Mouse (Mus musculus): ENCODE results near the gene Atxn7l2. TPM values are rescaled to one million over a fixed set of nuclear protein-coding genes. Genes with fewer than 3 reads are reported as not detected.

The Atxn7l2 gene
- polyA plus RNA-seq, 1 experiment from 2014 or later, result 24.3 TPM

GRCm38 (mm10) chr3:108187111-108187795, 23.5 kb downstream of the Atxn7l2 start:
- Histone ChIP-seq H3K4me2 (ENCODE audit: low read depth, low read length, severe bottlenecking) (peak overlapping the region; percentile 94; the same call in 1 of the 2 replicates), H3K9me3 (ENCODE audit: control insufficient read depth, low read length) (no peaks in the 10 kb centered on the region), H3K9ac (ENCODE audit: low read length) (no peak overlapping the region; the same call in 1 of the 2 replicates), H3K36me3 (ENCODE audit: control insufficient read depth, insufficient read depth, low read length) (no peaks in the 10 kb centered on the region), H3K4me3 (ENCODE audit: low read depth, low read length) (no peak overlapping the region; the same call in 1 of the 2 replicates), H3K27me3 (ENCODE audit: control insufficient read depth, insufficient read depth, low read length) (0 out of 2 replicates have a peak, but pooled peaks cover 3% of the 10 kb centered on the region), H3K4me1 (replicated peaks; ENCODE audit: control insufficient read depth, insufficient read depth, low read length) (peaks cover 4% of the 10 kb centered on the region; the same call in 1 of the 2 replicates), H3K27ac (ENCODE audit: low read depth, low read length) (no peak overlapping the region)
- ATAC-seq (replicated peaks; ENCODE audit: low FRiP score) (peak; percentile 34; the same call in 1 of the 2 replicates), DNase-seq (ENCODE audit: low spot score) (peak; percentile 51)
- 58% methylated on average over 20 of the region's 20 CpGs for WGBS

GRCm38 (mm10) chr3:108186098-108187047, 24.4 kb downstream of the Atxn7l2 start, which contains the start of gene Amigo1:
Gene Amigo1 (plus strand): TSS chr3:108186335.
- WGBS, result under 1% methylated on average over 85 of the region's 100 CpGs
- DNase-seq (ENCODE audit: low spot score) (peak; percentile 78), ATAC-seq (replicated peaks; ENCODE audit: low FRiP score) (peak; percentile 63)
- Histone ChIP-seq H3K4me3 (ENCODE audit: low read depth, low read length) (peak within 1 kb of the TSS; percentile 73), H3K27me3 (ENCODE audit: control insufficient read depth, insufficient read depth, low read length) (0 out of 2 replicates have a peak, but pooled peaks cover 3% of the 10 kb centered on the region), H3K9ac (ENCODE audit: low read length) (peak within 1 kb of the TSS; percentile 72), H3K9me3 (ENCODE audit: control insufficient read depth, low read length) (no peaks in the 10 kb centered on the region), H3K4me2 (ENCODE audit: low read depth, low read length, severe bottlenecking) (peak within 1 kb of the TSS; percentile 94), H3K4me1 (replicated peaks; ENCODE audit: control insufficient read depth, insufficient read depth, low read length) (peaks cover 4% of the 10 kb centered on the region; the same call in 1 of the 2 replicates), H3K27ac (ENCODE audit: low read depth, low read length) (no peak within 1 kb of the TSS), H3K36me3 (ENCODE audit: control insufficient read depth, insufficient read depth, low read length) (no peaks in the 10 kb centered on the region)

DNA sequence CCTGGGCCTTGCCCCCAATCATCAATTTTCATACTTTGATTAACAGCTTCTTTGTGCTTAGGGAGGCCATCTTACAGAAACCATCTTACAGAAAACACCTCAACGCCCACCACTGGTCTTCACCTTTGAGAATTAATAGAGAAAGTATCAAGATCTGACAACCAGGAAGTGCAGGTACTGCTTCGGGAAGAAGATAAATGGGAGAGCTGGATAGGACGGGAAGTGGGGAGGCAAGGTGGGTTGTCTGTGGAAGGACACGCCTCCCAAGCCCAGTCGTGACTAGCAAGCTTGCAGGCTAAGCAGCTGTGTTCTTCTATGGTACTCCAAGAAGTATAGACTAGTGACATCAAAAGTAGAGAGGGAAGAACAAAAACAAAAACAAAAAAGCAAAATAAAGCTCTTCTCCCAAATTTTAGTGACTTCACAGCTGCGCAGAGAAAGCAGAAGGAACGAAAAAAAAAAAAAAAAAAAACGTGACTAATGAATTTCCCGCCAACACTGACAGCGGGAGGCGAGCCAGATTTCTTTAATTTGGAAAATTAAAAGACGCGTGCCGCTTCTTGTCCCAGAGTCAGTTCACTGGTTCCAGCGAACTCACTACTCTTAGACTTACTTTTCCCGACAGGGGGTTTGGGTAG, 25.2 kb downstream of the Atxn7l2 start:
- Histone ChIP-seq H3K4me3 (ENCODE audit: low read depth, low read length) (peak overlapping the region; percentile 73), H3K9me3 (ENCODE audit: control insufficient read depth, low read length) (no peaks in the 10 kb centered on the region), H3K9ac (ENCODE audit: low read length) (peak overlapping the region; percentile 72), H3K4me1 (replicated peaks; ENCODE audit: control insufficient read depth, insufficient read depth, low read length) (peaks cover 4% of the 10 kb centered on the region; the same call in 1 of the 2 replicates), H3K4me2 (ENCODE audit: low read depth, low read length, severe bottlenecking) (peak overlapping the region; percentile 94), H3K27ac (ENCODE audit: low read depth, low read length) (no peak overlapping the region), H3K36me3 (ENCODE audit: control insufficient read depth, insufficient read depth, low read length) (no peaks in the 10 kb centered on the region), H3K27me3 (ENCODE audit: control insufficient read depth, insufficient read depth, low read length) (0 out of 2 replicates have a peak, but pooled peaks cover 3% of the 10 kb centered on the region)
- WGBS, result 4% methylated on average over 16 of the region's 16 CpGs
- no peak for ATAC-seq (replicated peaks; ENCODE audit: low FRiP score)
- peak; percentile 46 for DNase-seq (ENCODE audit: low spot score)

DNA sequence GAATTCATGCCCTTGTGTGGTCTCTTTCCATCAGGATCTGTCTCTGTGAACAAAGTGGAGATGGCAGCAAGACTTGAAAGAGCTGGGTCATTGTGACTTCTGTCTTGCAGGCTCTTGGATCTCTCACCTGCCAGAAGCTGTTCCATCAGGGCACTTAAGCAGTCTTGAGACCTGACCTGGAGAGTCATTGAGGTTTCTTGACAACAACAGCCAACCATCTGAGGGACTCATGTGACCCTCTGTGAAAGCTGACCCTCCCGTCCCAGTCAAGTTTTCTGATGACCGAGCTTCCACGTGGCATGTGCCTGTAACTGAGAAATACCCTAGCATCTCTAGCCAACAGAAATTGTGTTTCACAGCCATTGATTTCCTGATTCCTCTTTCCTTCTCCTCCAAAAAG, 26.0 kb downstream of the Atxn7l2 start:
- 81% methylated on average over 3 of the region's 3 CpGs for WGBS

DNA sequence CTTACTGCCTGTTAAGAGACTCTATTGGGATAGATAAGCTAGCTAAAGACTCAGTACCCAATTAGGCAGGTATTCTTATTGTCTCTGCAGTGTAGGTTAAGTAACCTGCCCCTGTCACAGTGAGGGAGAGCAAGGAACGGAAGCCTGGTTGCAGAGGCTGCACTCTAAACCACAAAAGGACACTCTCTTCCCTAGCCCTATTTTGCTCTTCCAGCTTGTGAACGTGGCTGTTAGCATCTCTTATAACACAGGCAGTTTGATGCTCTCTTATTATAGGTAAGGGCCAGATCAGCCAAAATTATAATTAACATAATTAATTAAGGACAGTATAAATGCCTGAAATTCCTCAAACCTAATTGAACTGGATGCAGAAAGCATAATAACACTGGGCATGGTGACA, 30.2 kb downstream of the Atxn7l2 start:
- Histone ChIP-seq H3K36me3 (ENCODE audit: control insufficient read depth, insufficient read depth, low read length) (no peaks in the 10 kb centered on the region), H3K27ac (ENCODE audit: low read depth, low read length) (no peak overlapping the region), H3K9ac (ENCODE audit: low read length) (no peak overlapping the region), H3K4me1 (replicated peaks; ENCODE audit: control insufficient read depth, insufficient read depth, low read length) (0 out of 2 replicates have a peak, but pooled peaks cover 3% of the 10 kb centered on the region), H3K4me3 (ENCODE audit: low read depth, low read length) (no peak overlapping the region), H3K4me2 (ENCODE audit: low read depth, low read length, severe bottlenecking) (no peak overlapping the region), H3K9me3 (ENCODE audit: control insufficient read depth, low read length) (no peaks in the 10 kb centered on the region), H3K27me3 (ENCODE audit: control insufficient read depth, insufficient read depth, low read length) (0 out of 2 replicates have a peak, but pooled peaks cover 3% of the 10 kb centered on the region)
- ATAC-seq (replicated peaks; ENCODE audit: low FRiP score) (no peak), DNase-seq (ENCODE audit: low spot score) (peak; percentile 23)
- 32% methylated on average over 2 of the region's 2 CpGs for WGBS

More for the DNA sequence above, 26.0 kb downstream of the Atxn7l2 start:
- Histone ChIP-seq H3K36me3 (ENCODE audit: control insufficient read depth, insufficient read depth, low read length) (no peaks in the 10 kb centered on the region), H3K27me3 (ENCODE audit: control insufficient read depth, insufficient read depth, low read length) (0 out of 2 replicates have a peak, but pooled peaks cover 3% of the 10 kb centered on the region), H3K4me3 (ENCODE audit: low read depth, low read length) (no peak overlapping the region), H3K4me1 (replicated peaks; ENCODE audit: control insufficient read depth, insufficient read depth, low read length) (peaks cover 4% of the 10 kb centered on the region; the same call in 1 of the 2 replicates), H3K27ac (ENCODE audit: low read depth, low read length) (no peak overlapping the region), H3K4me2 (ENCODE audit: low read depth, low read length, severe bottlenecking) (no peak overlapping the region), H3K9me3 (ENCODE audit: control insufficient read depth, low read length) (no peaks in the 10 kb centered on the region), H3K9ac (ENCODE audit: low read length) (no peak overlapping the region)
- peak; percentile 34 for DNase-seq (ENCODE audit: low spot score)
- no peak for ATAC-seq (replicated peaks; ENCODE audit: low FRiP score)

DNA sequence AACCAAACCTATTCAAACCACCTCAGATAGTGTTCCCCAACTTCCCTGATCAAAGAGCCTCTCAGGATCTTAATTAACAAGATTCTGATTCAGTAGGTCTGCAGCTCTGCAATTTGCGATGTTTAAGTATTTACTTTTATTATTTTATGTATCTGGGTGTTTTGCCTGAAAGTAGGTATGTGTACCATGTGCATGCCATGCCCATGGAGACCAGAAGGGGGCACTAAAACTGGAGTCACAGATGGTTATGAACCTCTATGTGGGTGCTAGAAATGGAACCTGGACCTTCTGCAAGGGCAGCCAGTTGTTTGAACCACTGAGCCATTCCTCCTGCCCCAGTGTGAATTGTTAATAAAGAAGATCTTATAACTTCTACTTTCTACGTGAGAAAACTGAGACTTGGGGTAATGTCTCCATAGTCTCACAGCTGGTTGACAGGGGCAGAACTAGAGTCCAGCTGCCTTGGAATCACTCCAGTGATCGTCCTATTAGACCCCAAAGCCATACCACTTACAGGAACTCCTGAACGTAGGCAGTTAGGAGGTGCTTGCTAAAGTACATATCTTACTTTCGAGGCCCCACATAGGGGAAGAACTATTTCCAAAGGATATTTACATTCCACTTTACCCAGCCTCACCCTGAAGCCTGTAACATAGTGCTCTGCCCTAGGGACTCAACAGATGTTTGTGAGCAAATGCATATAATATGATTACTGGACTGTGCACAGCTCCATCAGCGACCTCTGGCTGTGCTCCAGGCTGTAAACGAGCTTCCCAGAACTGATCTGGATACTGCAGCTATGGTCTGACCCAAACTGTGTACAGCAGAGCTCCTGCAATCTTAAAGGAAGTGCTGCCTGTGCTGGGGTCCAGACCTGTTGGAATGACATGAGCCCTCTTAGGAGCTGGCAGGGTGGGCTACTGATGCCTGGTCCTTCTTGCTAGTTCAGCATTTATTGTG, 31.7 kb downstream of the Atxn7l2 start:
- Histone ChIP-seq H3K9me3 (ENCODE audit: control insufficient read depth, low read length) (no peaks in the 10 kb centered on the region), H3K27me3 (ENCODE audit: control insufficient read depth, insufficient read depth, low read length) (no peaks in the 10 kb centered on the region), H3K27ac (ENCODE audit: low read depth, low read length) (no peak overlapping the region), H3K9ac (ENCODE audit: low read length) (no peak overlapping the region), H3K4me1 (replicated peaks; ENCODE audit: control insufficient read depth, insufficient read depth, low read length) (peaks cover 11% of the 10 kb centered on the region), H3K4me2 (ENCODE audit: low read depth, low read length, severe bottlenecking) (no peak overlapping the region), H3K4me3 (ENCODE audit: low read depth, low read length) (no peak overlapping the region), H3K36me3 (ENCODE audit: control insufficient read depth, insufficient read depth, low read length) (no peaks in the 10 kb centered on the region)
- 81% methylated on average over 7 of the region's 7 CpGs for WGBS
- DNase-seq (ENCODE audit: low spot score) (peak; percentile 25), ATAC-seq (replicated peaks; ENCODE audit: low FRiP score) (no peak)

- 21% methylated on average over 14 of the region's 14 CpGs for WGBS
Observed at GRCm38 (mm10) chr3:108174672-108175531, 35.8 kb downstream of the Atxn7l2 start.

More at GRCm38 (mm10) chr3:108174672-108175531, 35.8 kb downstream of the Atxn7l2 start:
- Histone ChIP-seq H3K4me1 (replicated peaks; ENCODE audit: control insufficient read depth, insufficient read depth, low read length) (peaks cover 11% of the 10 kb centered on the region), H3K9me3 (ENCODE audit: control insufficient read depth, low read length) (no peaks in the 10 kb centered on the region), H3K4me3 (ENCODE audit: low read depth, low read length) (no peak overlapping the region), H3K27ac (ENCODE audit: low read depth, low read length) (peak overlapping the region; percentile 4), H3K4me2 (ENCODE audit: low read depth, low read length, severe bottlenecking) (peak overlapping the region; percentile 26; the same call in 1 of the 2 replicates), H3K27me3 (ENCODE audit: control insufficient read depth, insufficient read depth, low read length) (no peaks in the 10 kb centered on the region), H3K9ac (ENCODE audit: low read length) (peak overlapping the region; percentile 35; the same call in 1 of the 2 replicates), H3K36me3 (ENCODE audit: control insufficient read depth, insufficient read depth, low read length) (no peaks in the 10 kb centered on the region)
- DNase-seq (ENCODE audit: low spot score) (peak; percentile 80), ATAC-seq (replicated peaks; ENCODE audit: low FRiP score) (peak; percentile 92)

All from forebrain, embryonic 11.5 days (tissue).